Mouse (Mus musculus) cerebellum, adult 9-10 months (tissue): ENCODE data around the gene Khnyn.

ENCODE experiments used
- DNase-seq: peaks from one replicate; pipeline ENCODE4 v3.0.0; 2022

Khnyn gene

GRCm38 (mm10) chr14:55873714-55874683 lies 10.7 kb upstream of the Khnyn start:
- DNase-seq: peak; percentile 95

DNA sequence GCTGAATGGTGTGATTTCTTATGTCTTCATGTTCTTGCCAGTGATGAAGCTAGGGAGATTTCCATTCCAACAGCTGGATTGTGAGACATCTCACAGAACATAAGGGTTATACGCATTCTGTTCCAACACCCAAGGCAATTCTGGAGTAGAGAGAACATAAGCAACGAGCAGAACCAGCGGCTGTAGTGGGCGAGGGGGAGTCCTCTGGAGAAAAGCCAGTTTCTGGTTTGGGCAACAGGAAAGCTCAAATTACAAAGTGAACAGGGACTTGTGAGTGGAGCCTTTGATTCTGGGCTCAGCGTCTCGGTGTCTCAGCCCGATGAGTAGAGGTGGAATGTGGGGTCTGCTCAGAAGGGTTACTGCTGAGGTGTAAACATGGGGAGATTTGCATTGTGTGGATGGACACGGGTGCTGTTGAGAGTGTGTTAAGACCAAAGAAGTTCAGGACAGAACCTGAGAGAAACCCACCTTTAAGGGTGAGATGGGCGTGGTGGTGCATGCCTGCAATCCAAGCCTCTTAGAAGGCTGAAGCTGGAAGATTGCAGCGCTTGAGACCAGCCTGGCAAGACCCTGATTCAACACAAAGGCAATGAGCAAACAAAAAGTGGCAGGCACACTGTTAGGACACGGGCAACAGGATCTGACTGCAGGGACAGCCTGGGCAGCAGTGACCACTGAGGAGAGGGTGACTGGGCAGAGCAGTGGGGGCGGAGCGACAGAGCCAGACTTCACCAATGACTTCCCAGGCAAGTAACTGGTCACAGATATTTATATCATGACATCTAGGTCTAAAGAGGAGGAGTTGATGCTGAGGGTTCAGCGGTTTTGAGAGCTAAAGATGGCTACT lies 7.1 kb upstream of the Khnyn start:
- peak; percentile 74 for DNase-seq

DNA sequence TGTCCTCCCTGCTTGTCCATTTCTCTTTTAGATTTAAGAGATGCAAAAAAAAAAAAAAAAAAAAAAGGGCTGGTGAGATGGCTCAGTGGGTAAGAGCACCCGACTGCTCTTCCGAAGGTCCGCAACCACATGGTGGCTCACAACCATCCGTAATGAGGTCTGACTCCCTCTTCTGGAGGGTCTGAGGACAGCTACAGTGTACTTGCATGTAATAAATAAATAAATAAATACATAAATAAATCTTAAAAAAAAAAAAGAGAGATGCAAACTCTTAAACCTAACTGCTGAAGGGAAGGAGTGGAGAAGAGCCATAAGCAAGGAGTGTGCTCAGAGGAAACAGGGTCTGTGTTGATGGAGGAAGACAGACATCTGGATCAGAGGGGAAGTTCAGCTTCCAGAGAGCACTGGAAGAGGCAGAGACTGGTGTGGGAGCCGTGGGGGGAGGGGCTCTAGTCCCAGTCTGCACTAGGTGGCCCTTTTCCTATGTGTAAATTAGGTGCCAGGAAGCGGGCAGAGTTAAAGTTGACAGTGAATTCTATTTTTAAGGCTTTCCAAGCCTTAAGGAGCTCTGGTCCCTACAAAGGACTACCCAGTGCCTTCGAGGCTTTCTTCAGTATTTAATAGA lies 6.3 kb upstream of the Khnyn start:
- DNase-seq: peak; percentile 56

DNA sequence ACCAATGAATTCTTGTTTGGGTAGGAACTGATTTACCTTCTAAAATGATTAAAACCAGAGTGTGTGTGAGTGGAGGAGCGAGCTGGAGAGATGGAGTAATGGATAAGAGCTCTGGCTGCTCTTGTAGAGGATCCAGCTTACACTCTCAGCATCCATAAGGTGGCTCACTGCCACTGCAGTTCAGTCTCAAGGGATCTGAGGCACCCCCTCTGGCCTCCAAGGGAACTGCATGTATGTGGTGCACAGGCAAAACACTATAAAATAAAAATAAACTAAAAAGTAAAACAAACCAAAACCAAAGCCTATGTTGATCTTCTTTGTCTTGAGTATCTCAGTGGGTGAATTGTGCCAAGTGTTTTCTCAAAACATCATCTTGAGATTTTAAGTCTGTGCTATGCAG lies 5.1 kb upstream of the Khnyn start:
- DNase-seq: peak; percentile 83

- peak; percentile 60 for DNase-seq
Observed at GRCm38 (mm10) chr14:55880982-55881381, 3.8 kb upstream of the Khnyn start.

GRCm38 (mm10) chr14:55882171-55882641 lies 2.5 kb upstream of the Khnyn start:
- DNase-seq: peak; percentile 98

- peak; percentile 81 for DNase-seq
Observed at GRCm38 (mm10) chr14:55883149-55883661, 1.5 kb upstream of the Khnyn start.

- peak; percentile 78 for DNase-seq
Observed at GRCm38 (mm10) chr14:55883663-55884062, 1.1 kb upstream of the Khnyn start.

- DNase-seq: peak; percentile 100
Observed at GRCm38 (mm10) chr14:55884166-55884565, 581 bp upstream of the Khnyn start, which contains the start of gene Cbln3. TSS of gene Cbln3 (minus strand) at chr14:55884392.

DNA sequence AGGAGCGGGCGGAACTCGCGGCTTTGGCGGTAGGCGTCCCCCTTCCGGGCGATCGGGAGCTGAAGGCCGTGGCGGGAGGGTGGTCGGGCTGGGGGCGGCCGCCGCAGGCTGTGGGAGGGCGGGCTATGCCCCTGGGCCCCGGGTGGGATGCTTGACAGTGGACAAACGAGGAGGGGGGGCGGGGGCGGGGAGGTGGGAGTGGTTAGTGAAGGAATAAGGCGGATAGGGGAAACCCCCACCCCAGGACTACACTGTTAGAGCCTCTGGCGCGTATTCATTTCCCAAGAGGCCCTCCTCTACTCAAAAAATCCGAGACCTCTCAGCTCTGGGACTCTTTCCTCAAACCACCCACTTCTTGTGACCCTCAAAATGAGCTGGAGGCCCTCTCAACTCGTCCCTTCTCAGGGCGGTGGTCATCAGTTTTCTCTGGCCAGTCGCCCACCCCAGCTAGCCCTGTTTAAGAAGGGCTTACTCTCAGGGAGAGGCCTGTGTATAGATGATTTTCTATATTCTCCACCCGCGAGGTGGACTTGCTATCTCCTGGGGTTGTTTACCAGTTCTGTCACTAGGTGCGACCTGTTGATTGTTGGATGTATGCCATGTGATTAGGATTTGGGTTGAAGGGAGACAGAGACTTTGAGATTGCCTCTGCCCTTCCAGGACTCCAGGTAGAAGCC lies 505 bp downstream of the Khnyn start:
- peak; percentile 87 for DNase-seq

DNA sequence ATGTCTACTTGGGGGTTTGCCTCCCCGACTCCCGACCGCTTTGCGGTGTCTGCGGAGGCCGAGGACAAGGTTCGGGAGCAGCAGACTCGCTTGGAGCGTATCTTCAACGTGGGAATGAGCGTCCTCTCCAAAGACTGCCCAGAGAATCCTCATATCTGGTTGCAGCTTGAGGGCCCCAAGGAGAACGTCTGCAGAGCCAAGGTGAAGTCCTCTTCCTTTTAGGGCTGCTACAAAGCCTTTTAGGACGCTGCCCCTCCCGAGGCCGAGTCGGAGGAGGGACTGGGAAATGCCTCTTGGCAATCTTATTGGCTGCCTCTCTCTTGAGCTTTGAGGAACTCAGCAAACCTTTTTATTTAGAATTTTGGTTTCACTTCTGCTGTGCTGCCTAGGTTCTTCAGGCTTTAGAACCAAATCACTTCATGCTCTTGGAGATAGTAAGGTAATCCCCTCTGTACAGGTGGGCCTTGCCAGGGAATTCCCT lies 1.1 kb downstream of the Khnyn start:
- DNase-seq: peak; percentile 73

DNA sequence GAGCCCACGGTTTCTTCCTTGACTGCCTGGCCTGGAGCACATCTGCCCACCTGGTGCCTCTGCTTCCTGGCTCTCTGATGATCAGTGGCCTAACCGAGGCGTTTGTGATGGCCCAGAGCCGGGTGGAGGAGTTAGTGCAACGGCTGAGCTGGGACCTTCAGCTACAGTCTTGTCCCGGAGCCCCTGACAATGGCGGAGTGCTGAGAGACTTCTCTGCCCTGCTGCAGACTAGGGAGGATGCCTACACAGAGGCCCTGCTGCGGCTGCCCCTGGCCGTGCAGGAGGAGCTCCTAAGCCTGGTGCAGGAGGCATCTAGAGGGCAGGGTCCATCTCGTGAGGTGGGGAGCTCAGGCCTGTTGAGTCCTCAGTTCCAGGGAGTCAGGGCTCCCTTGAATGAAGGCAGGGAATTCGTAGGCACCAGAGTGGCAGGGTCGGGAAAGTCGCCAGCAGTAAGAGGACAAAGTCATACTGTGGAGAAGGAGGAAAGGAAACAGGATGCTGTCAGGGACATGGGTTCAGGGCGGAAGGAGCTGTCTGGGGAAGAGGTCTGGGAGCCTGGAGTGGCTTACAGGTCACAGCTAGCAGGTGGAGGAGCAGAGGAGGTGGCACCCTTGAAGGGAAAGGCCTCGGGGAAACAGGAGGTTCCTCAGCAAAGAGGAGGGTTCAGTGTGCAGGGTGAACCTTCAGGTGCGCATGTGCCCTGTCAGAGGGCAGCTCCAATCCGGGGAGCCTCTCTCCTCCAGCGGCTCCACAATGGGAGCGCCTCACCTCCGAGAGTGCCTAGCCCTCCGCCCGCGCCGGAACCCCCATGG lies 2.0 kb downstream of the Khnyn start:
- DNase-seq: peak; percentile 57

GRCm38 (mm10) chr14:55897671-55898070 lies 12.9 kb downstream of the Khnyn start:
- peak; percentile 42 for DNase-seq

DNA sequence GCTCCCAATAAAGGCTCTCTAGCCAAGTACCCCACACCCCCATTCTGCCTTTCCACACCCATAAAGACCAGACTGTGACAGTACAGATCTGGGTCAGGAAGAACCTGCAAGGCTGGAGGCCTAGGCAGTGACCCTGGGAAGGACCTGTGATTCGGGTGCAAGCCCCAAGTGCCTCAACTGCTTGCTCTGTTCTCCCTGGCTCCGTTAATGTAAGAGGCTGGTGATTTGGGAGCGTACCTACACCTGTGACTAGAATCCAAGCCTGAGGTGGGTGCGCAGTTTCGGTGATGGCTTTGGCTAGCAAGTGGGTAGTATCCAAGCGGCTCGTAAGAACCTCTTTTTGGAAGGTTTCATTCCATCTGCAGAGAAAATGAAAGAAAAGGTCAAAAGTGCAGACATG lies 14.2 kb downstream of the Khnyn start:
- DNase-seq: peak; percentile 47

DNA sequence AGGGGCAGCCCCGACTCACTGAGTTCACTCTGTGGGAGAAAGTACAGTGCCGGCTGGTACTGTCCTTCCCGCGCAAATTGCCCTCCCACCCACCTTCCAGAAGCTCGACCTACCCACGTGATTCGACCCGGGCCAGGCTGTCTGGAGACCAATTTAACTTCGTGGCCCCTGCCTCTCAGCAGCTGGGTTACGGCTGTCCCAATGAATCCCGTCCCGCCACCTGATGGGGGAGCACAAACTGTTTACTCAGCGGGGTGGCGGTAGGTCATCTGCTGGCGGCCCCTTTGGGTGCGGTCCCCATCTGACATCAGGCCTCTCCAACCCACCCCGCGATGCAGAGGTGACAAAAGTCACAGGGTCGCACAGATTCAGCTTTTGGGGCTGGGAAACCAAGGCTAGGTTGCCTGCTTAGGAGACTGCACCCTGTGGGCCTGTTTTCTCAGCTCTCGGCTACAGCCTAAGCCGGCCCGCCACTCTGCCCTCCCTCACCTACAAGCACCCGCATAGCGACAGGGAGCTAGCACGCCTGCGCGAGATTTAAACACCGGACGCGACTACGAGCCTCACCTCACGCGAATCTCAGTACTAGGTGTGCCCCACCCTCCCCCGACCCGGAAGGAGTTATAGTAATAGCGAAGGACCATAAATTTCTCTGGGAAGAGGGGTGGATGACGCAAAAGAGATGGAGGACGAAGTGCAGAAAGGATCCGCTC lies 15.1 kb downstream of the Khnyn start, which contains the start of gene Sdr39u1:
Gene Sdr39u1, minus strand, starts transcription at position 593 of the 713 bp plus-strand sequence.
- DNase-seq: peak; percentile 94

GRCm38 (mm10) chr14:55900414-55900755 lies 15.6 kb downstream of the Khnyn start:
- no peak for DNase-seq

DNA sequence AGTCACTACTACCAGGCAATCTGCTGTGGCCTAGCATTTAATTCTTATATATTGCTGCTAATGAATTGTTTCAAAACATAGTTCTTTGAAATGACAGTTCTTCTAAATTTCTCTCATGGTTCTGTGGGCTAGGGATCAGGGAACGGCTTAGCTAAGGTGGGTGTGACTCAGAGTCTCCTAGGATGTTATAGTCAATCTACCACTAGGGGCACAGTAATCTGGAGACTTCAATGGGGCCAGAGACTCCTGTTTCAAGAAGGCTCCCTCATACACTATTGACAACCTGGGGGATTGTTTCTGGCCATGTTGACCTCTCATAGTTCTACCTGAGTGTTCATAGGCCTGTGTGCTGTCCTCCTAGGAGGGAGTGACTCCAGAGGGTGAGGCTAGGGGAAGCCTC lies 20.8 kb downstream of the Khnyn start:
- no peak for DNase-seq

DNA sequence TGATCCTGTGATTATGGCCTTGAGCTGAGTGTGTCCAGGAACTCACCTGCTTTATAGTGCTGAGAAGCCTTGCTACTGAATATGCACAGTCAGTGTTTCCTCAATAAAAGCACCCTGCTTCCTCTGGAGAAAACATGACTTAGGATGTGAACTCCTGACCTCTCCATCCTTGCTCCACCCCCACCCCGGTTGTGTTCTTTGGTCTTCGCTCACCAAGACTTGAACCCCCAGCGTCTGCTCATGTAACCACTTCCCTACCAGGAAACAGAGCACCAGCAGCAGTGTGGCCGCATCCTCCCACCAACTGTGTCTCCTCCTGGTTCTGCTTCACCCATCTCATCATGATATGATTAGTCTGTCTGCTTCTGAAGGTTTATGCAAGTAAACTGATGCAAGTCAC lies 28.7 kb downstream of the Khnyn start:
- no peak for DNase-seq

DNA sequence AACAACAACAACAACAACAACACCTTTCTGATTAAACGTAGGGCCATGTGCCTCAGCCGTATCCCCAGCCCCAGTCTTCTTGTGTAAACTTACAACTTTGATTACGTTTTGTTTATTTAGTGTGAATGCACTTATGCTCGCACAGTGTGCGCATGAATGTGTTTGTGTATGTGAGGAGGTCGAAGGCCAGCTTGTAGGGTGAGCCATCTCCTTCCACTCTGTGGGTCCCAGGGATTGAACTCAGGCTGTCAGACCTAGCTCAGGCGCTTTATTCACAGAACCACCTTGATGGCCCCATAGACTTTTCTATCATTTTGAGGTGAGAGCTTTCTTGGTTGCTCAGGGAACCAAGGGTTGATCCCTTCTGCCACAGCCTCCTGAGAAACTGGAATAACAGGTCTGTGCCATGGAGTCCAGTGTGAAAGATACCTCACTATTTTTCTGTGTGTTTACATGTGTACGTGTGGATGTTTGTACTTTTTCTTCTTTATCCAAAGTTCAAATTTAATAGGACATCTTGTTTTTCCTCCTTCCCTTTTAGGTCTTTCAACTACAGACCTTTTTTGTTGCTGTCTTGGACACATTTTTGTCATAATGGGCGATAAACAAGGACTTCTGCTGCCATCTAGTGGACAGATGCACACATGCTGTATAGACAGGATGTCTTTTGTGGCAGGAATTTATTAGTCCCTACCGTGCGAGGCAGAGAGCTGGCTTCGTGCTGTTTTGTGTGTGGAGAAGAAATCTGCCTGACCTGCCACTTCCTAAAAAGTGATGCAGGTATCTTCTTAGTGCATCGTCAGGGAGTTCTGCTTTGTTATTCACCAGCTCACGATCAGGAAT lies 33.7 kb downstream of the Khnyn start:
- peak; percentile 92 for DNase-seq
